Mouse (Mus musculus) G1E (cell line): ENCODE data around the gene Actbl2.

Experiments
- CTCF ChIP-seq: IDR thresholded peaks from 2 replicates; pipeline ENCODE4 v1.5.1; 2012; ENCODE audit warnings: low read depth, low read length, inconsistent platforms, mixed read lengths
- GATA1 ChIP-seq: IDR thresholded peaks from 2 replicates; pipeline ENCODE4 v1.6.1; 2012; ENCODE audit warnings: borderline replicate concordance, low read length, inconsistent platforms, mixed read lengths
- TAL1 ChIP-seq: conservative IDR thresholded peaks from 2 replicates; pipeline ENCODE4 v1.6.1; 2012; ENCODE audit warnings: low read depth, low read length, inconsistent platforms, mixed read lengths

- no peak for TF ChIP-seq CTCF
- no peak for TF ChIP-seq GATA1
- TF ChIP-seq TAL1 = no peak
Measured at GRCm38 (mm10) chr13:111304736-111305135, 49.9 kb downstream of the Actbl2 start.
